Mouse (Mus musculus) CD4-positive, CD25-positive, alpha-beta regulatory T cell, adult 2 months (primary cell): ENCODE measurements at regions not wholly inside any gene's neighbourhood (a gene's known extent, or its start where the extent isn't known, plus 50 kb on each side); places are given as distances from the start of the nearest gene placed in this dataset.

ENCODE experiments used
- DNase-seq: peaks from one replicate; pipeline ENCODE4 v3.0.0-alpha.2; 2012; ENCODE audit warnings: low read depth, low spot score

GRCm38 (mm10) chr10:17202556-17203415 is 520.2 kb upstream of the Cited2 start:
- DNase-seq = no peak

- no peak for DNase-seq
These were observed 519.5 kb upstream of the Cited2 start for GRCm38 (mm10) chr10:17203416-17204110.

- no peak for DNase-seq
These were observed 518.9 kb upstream of the Cited2 start for GRCm38 (mm10) chr10:17204153-17204552.

- DNase-seq = no peak
These were observed 510.3 kb upstream of the Cited2 start for GRCm38 (mm10) chr10:17212551-17213309.

GRCm38 (mm10) chr10:17213310-17214064 is 509.5 kb upstream of the Cited2 start:
- no peak for DNase-seq

GRCm38 (mm10) chr10:17214065-17214440 is 509.0 kb upstream of the Cited2 start:
- DNase-seq = no peak

- DNase-seq = no peak
These were observed 508.0 kb upstream of the Cited2 start for GRCm38 (mm10) chr10:17215029-17215428.

- DNase-seq = no peak
These were observed 501.5 kb upstream of the Cited2 start for GRCm38 (mm10) chr10:17221495-17221894.

GRCm38 (mm10) chr10:17225727-17226126 is 497.3 kb upstream of the Cited2 start:
- no peak for DNase-seq

GRCm38 (mm10) chr10:17230040-17230818 is 492.8 kb upstream of the Cited2 start:
- no peak for DNase-seq

GRCm38 (mm10) chr10:17235955-17236650 is 486.9 kb upstream of the Cited2 start:
- no peak for DNase-seq

- no peak for DNase-seq
These were observed 486.3 kb upstream of the Cited2 start for GRCm38 (mm10) chr10:17236761-17237160.

GRCm38 (mm10) chr10:17237463-17237862 is 485.6 kb upstream of the Cited2 start:
- no peak for DNase-seq

GRCm38 (mm10) chr10:17237918-17238850 is 484.8 kb upstream of the Cited2 start:
- no peak for DNase-seq

- no peak for DNase-seq
These were observed 474.7 kb upstream of the Cited2 start for GRCm38 (mm10) chr10:17248270-17248669.

- DNase-seq = no peak
These were observed 470.0 kb upstream of the Cited2 start for GRCm38 (mm10) chr10:17253040-17253439.

GRCm38 (mm10) chr10:17260154-17260553 is 462.9 kb upstream of the Cited2 start:
- DNase-seq = no peak

- DNase-seq = no peak
These were observed 462.4 kb upstream of the Cited2 start for GRCm38 (mm10) chr10:17260615-17261014.
